Mouse (Mus musculus) kidney, embryonic 16.5 days (tissue): Measurements from ENCODE around the gene Fhl2. TPM values are rescaled to one million over a fixed set of nuclear protein-coding genes. Genes with fewer than 3 reads are reported as not detected.

Source experiments
- ATAC-seq: fragments of 200-750 bp; cut with Nextera tagmentation; 2 replicates; pipeline ENCODE4 v1.8.0; 2017; ENCODE audit warnings: moderate TSS enrichment; ENCODE audit not compliant: low FRiP score, low TSS enrichment
- H3K27ac ChIP-seq: fragments of 300-500 bp; sonication (generic); 2 replicates; pipeline ENCODE4 v1.5.1; 2014; ENCODE audit warnings: low read length
- H3K27me3 ChIP-seq: fragments of 300-500 bp; sonication (generic); 2 replicates; pipeline ENCODE4 v1.6.1; 2014; ENCODE audit warnings: low read length, control low read depth, mixed read lengths; ENCODE audit not compliant: insufficient read depth
- H3K36me3 ChIP-seq: fragments of 300-500 bp; sonication (generic); 2 replicates; pipeline ENCODE4 v1.6.1; 2014; ENCODE audit warnings: low read length, control low read depth, mixed read lengths; ENCODE audit not compliant: insufficient read depth
- H3K4me1 ChIP-seq: fragments of 300-500 bp; sonication (generic); 2 replicates; pipeline ENCODE4 v1.6.1; 2014; ENCODE audit warnings: low read length, control low read depth, mixed read lengths; ENCODE audit not compliant: insufficient read depth
- H3K4me2 ChIP-seq: fragments of 300-500 bp; sonication (generic); replicated peaks from 2 replicates; pipeline ENCODE4 v1.6.1; 2014; ENCODE audit warnings: low read depth, low read length
- H3K4me3 ChIP-seq: fragments of 300-500 bp; sonication (generic); 2 replicates; pipeline ENCODE4 v1.5.1; 2014; ENCODE audit warnings: mild to moderate bottlenecking, low read length
- H3K9ac ChIP-seq: fragments of 300-500 bp; sonication (generic); replicated peaks from 2 replicates; pipeline ENCODE4 v1.6.1; 2014; ENCODE audit warnings: low read length
- H3K9me3 ChIP-seq: fragments of 300-500 bp; sonication (generic); 2 replicates; pipeline ENCODE4 v1.6.1; 2016; ENCODE audit warnings: low read length, control low read depth
- WGBS: fragments of 180-500 bp; shearing (Covaris S2); extraction: QIAGEN DNeasy Blood & Tissue Kit; methylation state at CpG from one replicate; pipeline ENCODE4 v1.1.7; 2014; 5-methylcytosine and 5-hydroxymethylcytosine counted together
- polyA plus RNA-seq: library from polyadenylated mRNA; unstranded; fragments of >200 nt; fragmentation: Nextera tagmentation; extraction: Ambion mirVana; gene quantifications from 2 replicates; pipeline ENCODE4 v1.2.1, GENCODE M21; 2015

Fhl2 gene
- polyA plus RNA-seq, 1 experiment from 2014 or later = 104 TPM

DNA sequence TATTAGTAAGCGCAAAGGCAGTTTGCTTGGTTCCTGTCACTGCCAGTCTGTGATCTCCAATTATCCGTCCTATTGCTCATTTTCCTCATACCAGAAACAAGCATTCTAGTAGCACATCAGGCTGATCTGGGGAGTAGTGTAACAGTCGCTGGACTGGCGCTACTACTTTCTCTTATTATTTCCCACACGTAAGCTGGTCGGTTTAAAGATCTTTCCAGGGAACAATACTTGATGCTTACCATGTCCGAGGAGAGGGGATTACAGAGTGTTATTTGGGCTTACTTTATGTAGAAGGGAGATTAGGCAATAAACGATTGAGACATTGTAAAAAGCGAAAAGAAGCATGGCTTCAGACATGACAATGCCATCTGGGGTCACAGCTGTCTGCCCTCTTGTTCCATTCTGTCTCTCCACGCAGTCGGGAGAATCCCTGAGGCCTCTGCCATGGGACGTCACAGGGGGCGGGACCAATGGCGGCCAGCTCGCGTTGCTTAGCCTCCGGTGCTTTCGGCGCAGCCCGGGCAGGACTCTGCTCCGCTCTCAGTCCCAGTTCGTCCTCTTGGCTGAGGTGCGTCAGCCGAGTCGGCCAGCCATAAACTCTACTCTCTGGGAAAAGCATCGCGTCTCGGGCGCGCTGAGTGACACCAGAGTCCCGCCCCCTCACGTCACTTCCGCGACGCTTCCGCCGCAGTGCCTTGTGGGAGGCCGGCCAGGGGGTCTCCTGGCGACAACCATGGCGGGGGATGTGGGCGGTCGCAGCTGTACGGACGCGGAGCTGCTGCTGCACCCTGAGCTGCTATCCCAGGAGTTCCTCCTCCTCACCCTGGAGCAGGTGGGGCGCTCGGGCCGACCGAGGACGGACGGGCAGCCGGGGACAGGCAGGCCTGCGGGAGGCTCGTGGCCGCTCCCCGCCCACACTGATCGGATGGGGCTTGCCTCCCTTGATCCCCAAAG is 98.5 kb downstream of the Fhl2 start, which contains the start of the genes Tgfbrap1 and AI597479:
Gene Tgfbrap1 (minus strand): TSS at position 607 of the 954 bp plus-strand sequence.
Gene AI597479 (plus strand): TSS at position 680 of the 954 bp plus-strand sequence.
- peak within 1 kb of the TSS; percentile 98 for H3K9ac ChIP-seq
- H3K4me2 ChIP-seq = peak within 1 kb of the TSS; percentile 91
- under 1% methylated on average over 55 of the region's 57 CpGs for WGBS
- H3K9me3 ChIP-seq = no peaks in the 10 kb centered on the region
- H3K27me3 ChIP-seq = no peaks in the 10 kb centered on the region
- H3K4me1 ChIP-seq = peaks cover 7% of the 10 kb centered on the region
- peak; percentile 97 for ATAC-seq
- peak within 1 kb of the TSS; percentile 99 for H3K4me3 ChIP-seq
- peaks cover 10% of the 10 kb centered on the region; the same call in 1 of the 2 replicates for H3K36me3 ChIP-seq
- peak within 1 kb of the TSS; percentile 100 for H3K27ac ChIP-seq

DNA sequence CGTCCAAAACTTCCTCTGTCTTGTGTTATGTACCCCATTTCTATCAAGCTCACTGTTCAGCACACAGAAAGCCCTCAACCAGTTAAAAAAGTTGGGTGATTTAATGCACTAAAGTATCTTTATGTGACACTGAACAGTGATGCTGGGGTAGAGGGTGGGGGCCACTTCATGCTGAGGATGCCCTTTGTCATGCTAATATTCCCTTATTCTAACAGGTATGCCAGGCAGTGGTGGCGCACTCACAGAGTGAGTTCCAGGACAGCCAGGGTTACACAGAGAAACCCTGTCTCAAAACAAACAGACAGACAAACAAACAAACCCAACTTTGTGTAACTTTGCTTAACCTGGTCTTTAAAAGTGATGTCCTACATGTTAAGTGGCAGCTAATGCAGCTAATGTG is 102.6 kb downstream of the Fhl2 start:
- H3K4me2 ChIP-seq = no peak overlapping the region
- no peaks in the 10 kb centered on the region for H3K27me3 ChIP-seq
- no peak overlapping the region for H3K9ac ChIP-seq
- H3K27ac ChIP-seq = no peak overlapping the region
- no peak overlapping the region for H3K4me3 ChIP-seq
- no peaks in the 10 kb centered on the region for H3K9me3 ChIP-seq
- 0 out of 2 replicates have a peak, but pooled peaks cover 4% of the 10 kb centered on the region for H3K36me3 ChIP-seq
- no peak for ATAC-seq
- peaks cover 11% of the 10 kb centered on the region for H3K4me1 ChIP-seq
- WGBS = 89% methylated on average over 2 of the region's 2 CpGs

DNA sequence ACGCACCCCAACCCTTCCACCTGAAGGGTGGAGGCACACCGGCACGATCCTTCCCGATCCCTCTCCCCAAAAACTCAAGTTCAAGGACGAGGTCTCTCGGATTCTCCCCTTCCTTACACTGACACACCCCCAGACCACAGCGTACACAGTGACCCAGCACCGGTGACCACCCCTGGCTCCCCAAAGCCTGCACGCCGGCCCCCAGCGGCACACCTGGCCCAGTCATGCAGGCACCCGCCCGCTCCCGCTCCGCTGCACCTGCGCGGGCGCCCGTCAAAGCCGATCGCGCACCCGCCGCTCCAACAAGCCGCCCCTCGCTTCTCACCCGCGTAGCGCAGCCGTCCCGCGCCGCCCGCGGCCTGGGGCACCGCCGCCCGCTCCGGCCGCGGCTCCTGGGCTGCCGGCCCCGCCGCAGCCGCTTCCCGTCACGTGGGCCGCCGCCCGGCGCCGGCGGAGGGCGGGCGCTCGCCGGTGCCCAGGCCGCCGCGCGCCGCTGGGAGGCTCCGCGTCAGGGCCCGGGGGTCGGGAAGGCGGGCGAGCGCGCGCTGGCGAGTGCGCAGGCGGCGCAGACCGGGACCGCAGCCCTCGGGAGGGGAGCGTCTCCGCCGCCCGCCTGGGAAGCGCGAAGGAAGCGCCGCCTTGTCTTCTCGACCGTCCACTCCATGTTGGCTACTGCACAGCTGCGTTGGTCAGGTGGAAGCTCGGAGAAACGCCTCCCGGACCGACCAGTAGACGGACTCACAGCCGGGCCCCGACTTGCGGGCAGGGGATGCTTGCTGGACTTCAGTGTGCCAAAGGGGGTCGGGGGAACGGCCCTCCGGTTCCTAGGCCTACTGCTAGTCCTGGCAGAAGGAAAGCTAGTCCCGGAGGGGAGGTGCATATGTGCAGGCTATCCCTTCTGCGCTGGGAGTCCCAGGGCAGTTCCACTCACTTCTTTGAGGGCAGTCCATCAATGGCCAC is 104.4 kb downstream of the Fhl2 start:
- WGBS = under 1% methylated on average over 84 of the region's 102 CpGs
- peak; percentile 83 for ATAC-seq

DNA sequence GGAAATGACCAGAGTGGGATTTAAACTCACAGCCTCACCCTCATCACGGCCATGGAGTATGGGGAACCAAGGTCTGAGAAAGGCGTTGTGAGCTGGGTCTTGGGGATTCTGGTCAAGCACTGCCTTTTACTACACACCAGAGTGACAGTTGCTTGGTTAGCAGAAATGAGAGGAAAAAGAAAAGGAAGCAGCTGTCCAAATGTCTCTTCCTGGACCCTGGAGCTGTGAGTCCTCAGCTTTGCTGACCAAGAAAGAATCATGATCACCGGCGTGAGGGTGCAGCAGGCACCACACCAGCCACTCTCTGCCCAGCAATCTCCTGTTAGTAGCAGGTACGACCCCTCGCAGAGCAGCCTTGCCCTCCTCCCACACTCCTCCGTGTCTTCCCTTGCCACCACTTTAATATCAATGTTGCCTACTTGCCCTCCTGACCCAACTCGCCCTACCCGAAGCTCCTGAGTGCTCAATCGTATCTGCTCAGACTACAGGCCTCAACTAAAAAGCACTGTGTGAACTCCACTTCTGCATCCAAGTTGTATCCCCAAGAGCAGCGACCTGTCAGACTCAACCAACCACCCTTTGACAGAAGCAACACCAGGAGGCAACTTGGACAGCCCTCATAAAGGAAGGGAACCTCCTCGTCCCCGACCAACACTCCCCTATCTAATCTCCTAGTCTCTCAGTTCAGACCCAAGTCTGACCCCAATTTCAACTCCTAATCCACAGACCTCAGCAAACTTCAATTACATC is 105.3 kb downstream of the Fhl2 start:
- H3K27me3 ChIP-seq = no peaks in the 10 kb centered on the region
- WGBS = 33% methylated on average over 13 of the region's 13 CpGs
- 0 out of 2 replicates have a peak, but pooled peaks have one; percentile 25 for ATAC-seq
- H3K4me3 ChIP-seq = peak overlapping the region; percentile 77
- H3K9ac ChIP-seq = peak overlapping the region; percentile 90
- peak overlapping the region; percentile 84 for H3K4me2 ChIP-seq
- H3K36me3 ChIP-seq = 0 out of 2 replicates have a peak, but pooled peaks cover 4% of the 10 kb centered on the region
- no peaks in the 10 kb centered on the region for H3K9me3 ChIP-seq
- H3K27ac ChIP-seq = no peak overlapping the region; the same call in 1 of the 2 replicates
- H3K4me1 ChIP-seq = peaks cover 14% of the 10 kb centered on the region

More for the DNA sequence above, 104.4 kb downstream of the Fhl2 start:
- H3K4me1 ChIP-seq = peaks cover 13% of the 10 kb centered on the region
- no peaks in the 10 kb centered on the region for H3K9me3 ChIP-seq
- 0 out of 2 replicates have a peak, but pooled peaks cover 4% of the 10 kb centered on the region for H3K36me3 ChIP-seq
- no peaks in the 10 kb centered on the region for H3K27me3 ChIP-seq
- H3K4me3 ChIP-seq = peak overlapping the region; percentile 77
- H3K27ac ChIP-seq = peak overlapping the region; percentile 79
- H3K9ac ChIP-seq = peak overlapping the region; percentile 90
- peak overlapping the region; percentile 84 for H3K4me2 ChIP-seq

- no peak for ATAC-seq
- Histone ChIP-seq H3K4me3 (no peak overlapping the region), H3K9me3 (no peaks in the 10 kb centered on the region), H3K36me3 (0 out of 2 replicates have a peak, but pooled peaks cover 2% of the 10 kb centered on the region), H3K27ac (no peak overlapping the region), H3K9ac (no peak overlapping the region), H3K27me3 (no peaks in the 10 kb centered on the region), H3K4me2 (no peak overlapping the region), H3K4me1 (peaks cover 14% of the 10 kb centered on the region)
- 90% methylated on average over 1 of the region's 1 CpGs for WGBS
Measured at GRCm38 (mm10) chr1:43090418-43090817, 106.4 kb downstream of the Fhl2 start.

- WGBS = 83% methylated on average over 5 of the region's 5 CpGs
- ATAC-seq = no peak
- Histone ChIP-seq H3K27ac (no peak overlapping the region), H3K4me2 (no peak overlapping the region), H3K9ac (no peak overlapping the region), H3K27me3 (no peaks in the 10 kb centered on the region), H3K9me3 (no peaks in the 10 kb centered on the region), H3K36me3 (0 out of 2 replicates have a peak, but pooled peaks cover 3% of the 10 kb centered on the region), H3K4me3 (no peak overlapping the region), H3K4me1 (peaks cover 5% of the 10 kb centered on the region; the same call in 1 of the 2 replicates)
Measured at GRCm38 (mm10) chr1:43082946-43083345, 113.8 kb downstream of the Fhl2 start.

- no peak overlapping the region for H3K9ac ChIP-seq
- WGBS = 71% methylated on average over 2 of the region's 2 CpGs
- H3K4me3 ChIP-seq = no peak overlapping the region
- H3K4me2 ChIP-seq = no peak overlapping the region
- no peak overlapping the region for H3K27ac ChIP-seq
- no peaks in the 10 kb centered on the region for H3K9me3 ChIP-seq
- H3K36me3 ChIP-seq = peaks cover 12% of the 10 kb centered on the region
- H3K4me1 ChIP-seq = no peaks in the 10 kb centered on the region
- ATAC-seq = no peak
- no peaks in the 10 kb centered on the region for H3K27me3 ChIP-seq
Measured at GRCm38 (mm10) chr1:43078124-43078523, 118.7 kb downstream of the Fhl2 start.

DNA sequence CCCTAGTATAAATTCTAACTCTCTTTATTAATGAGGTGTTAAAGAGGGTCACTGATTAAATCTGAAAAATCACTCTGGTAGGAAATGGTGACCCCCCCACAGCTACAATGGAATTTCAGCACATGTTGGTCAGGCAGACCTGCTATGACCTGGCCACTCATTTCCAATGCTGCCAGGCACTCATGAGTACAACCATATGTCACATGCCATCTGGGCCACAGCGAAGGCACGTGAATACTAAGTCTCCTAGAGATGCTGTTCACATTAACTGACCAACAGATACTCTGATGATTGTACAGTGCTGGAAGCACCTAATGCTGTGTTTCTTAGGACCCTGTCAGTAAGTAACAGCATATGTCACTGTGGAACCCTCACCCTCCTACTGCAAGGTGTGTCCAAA is 122.0 kb downstream of the Fhl2 start:
- peaks cover 16% of the 10 kb centered on the region for H3K36me3 ChIP-seq
- no peaks in the 10 kb centered on the region for H3K27me3 ChIP-seq
- no peak overlapping the region for H3K4me3 ChIP-seq
- no peaks in the 10 kb centered on the region for H3K9me3 ChIP-seq
- no peaks in the 10 kb centered on the region for H3K4me1 ChIP-seq
- no peak overlapping the region for H3K9ac ChIP-seq
- no peak overlapping the region for H3K4me2 ChIP-seq
- no peak for ATAC-seq
- H3K27ac ChIP-seq = no peak overlapping the region
- WGBS = 85% methylated on average over 2 of the region's 2 CpGs
